Mouse (Mus musculus) spleen, adult 2 months (tissue): ENCODE results near the gene Slc20a1. TPM values are rescaled to one million over a fixed set of nuclear protein-coding genes. Genes with fewer than 3 reads are reported as not detected.

ENCODE experiments used
- DNase-seq, 2 experiments: peaks; one replicate each; pipeline versions ENCODE4 v3.0.0 to v3.0.0-alpha.2; 2012 to 2021; ENCODE audit warnings: low spot score in 2 of 2, low read depth in 1 of 2
- H3K27ac ChIP-seq: fragments of 200-500 bp; 2 replicates; pipeline ENCODE4 v1.5.1; 2012; ENCODE audit warnings: low read length, inconsistent platforms; ENCODE audit not compliant: insufficient read depth
- H3K27me3 ChIP-seq: fragments of 200-500 bp; 2 replicates; pipeline ENCODE4 v1.6.1; 2012; ENCODE audit warnings: mild to moderate bottlenecking, moderate library complexity, low read length, inconsistent platforms; ENCODE audit not compliant: control insufficient read depth, insufficient read depth
- H3K36me3 ChIP-seq: fragments of 200-500 bp; 2 replicates; pipeline ENCODE4 v1.6.1; 2012; ENCODE audit warnings: mild to moderate bottlenecking, low read length, inconsistent platforms; ENCODE audit not compliant: control insufficient read depth, insufficient read depth
- H3K4me1 ChIP-seq: fragments of 200-500 bp; 2 replicates; pipeline ENCODE4 v1.6.1; 2011; ENCODE audit warnings: inconsistent platforms; ENCODE audit not compliant: control insufficient read depth, insufficient read depth, insufficient read length
- H3K4me3 ChIP-seq: fragments of 200-500 bp; 2 replicates; pipeline ENCODE4 v1.5.1; 2011; ENCODE audit warnings: mild to moderate bottlenecking, inconsistent platforms; ENCODE audit not compliant: insufficient read depth, insufficient read length; ENCODE audit errors: extremely low read depth
- CTCF ChIP-seq: fragments of 200-500 bp; IDR thresholded peaks from 2 replicates; pipeline ENCODE4 v1.5.1; 2011; ENCODE audit warnings: mild to moderate bottlenecking, inconsistent platforms; ENCODE audit not compliant: insufficient read depth, insufficient read length, insufficient replicate concordance; ENCODE audit errors: extremely low read depth
- POLR2A ChIP-seq: fragments of 200-500 bp; IDR thresholded peaks from 2 replicates; pipeline ENCODE4 v1.6.1; 2011; ENCODE audit warnings: low read depth, low read length, inconsistent platforms
- WGBS: fragments of 180-500 bp; shearing (Covaris S2); methylation state at CpG from one replicate; pipeline ENCODE4 v1.1.7; 2018; 5-methylcytosine and 5-hydroxymethylcytosine counted together
- polyA plus RNA-seq: library from polyadenylated mRNA; depleted of rRNA; stranded (reverse); fragments of >200 nt; gene quantifications from 2 replicates; pipeline ENCODE4 v1.2.3, GENCODE M21; 2012

Gene Slc20a1
- polyA plus RNA-seq, 1 experiment = 29.9 TPM

DNA sequence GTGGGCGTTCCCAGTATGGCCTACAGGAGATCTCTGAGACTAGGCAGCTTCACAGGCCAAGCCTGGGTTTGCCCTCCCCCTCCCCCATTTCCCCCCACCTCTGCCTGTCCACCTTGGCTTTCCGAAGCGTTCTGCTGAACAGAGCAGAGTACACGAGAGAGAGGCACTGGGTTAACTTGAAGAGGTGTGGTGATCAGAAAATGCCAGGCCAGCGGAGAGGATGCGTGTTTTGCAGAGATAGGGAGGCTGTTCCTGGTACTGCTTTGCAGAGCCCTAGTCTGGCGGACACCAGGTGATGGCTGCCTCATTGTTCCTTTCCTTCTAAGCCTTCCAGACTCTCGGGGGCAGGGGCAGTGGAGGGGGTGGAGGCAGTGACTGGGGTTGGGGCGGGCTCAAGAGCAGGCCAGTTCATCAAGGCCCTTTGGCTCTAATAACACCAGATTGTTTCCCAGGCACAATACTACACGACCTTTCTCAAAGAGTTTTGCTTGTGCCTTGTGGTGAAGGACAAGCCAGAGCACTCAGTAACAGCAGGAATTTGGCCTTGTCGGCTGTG lies 27.8 kb downstream of the Slc20a1 start:
- 76% methylated on average over 11 of the region's 11 CpGs for WGBS
- TF ChIP-seq POLR2A (no peak), CTCF (no peak)
- Histone ChIP-seq H3K4me1 (no peaks in the 10 kb centered on the region), H3K36me3 (no peaks in the 10 kb centered on the region), H3K27ac (peak overlapping the region; percentile 49), H3K4me3 (no peak overlapping the region), H3K27me3 (no peaks in the 10 kb centered on the region)
- DNase-seq = no peak

DNA sequence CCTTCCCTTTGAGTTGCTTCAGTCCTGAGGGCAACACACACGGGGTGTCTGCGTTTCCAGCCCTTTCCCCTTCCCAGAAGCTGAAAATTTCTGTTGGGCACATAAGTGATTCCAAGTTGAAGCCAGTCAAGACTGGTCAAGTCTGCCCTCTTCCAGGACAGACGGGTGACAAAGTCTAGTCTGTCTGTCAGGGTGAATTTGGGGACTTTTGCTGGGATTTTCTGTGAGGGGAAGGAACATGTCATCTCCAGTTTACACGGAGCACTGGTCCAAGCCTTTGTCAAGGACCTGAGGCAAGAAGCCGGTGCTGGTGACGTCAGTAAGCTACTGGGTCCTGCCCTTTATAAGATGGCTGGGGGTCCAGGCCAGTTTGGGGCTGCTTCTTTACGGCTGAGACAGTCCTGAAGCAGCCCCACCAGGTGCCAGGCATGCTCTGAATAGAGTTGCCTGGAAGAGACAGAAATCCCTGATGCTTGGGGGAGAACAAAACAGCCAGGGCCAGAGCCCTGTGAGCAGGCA lies 28.5 kb downstream of the Slc20a1 start:
- Histone ChIP-seq H3K4me3 (no peak overlapping the region), H3K36me3 (no peaks in the 10 kb centered on the region), H3K27ac (peak overlapping the region; percentile 49), H3K4me1 (no peaks in the 10 kb centered on the region), H3K27me3 (no peaks in the 10 kb centered on the region)
- 84% methylated on average over 7 of the region's 7 CpGs for WGBS
- TF ChIP-seq CTCF (no peak), POLR2A (no peak)
- no peak for DNase-seq

DNA sequence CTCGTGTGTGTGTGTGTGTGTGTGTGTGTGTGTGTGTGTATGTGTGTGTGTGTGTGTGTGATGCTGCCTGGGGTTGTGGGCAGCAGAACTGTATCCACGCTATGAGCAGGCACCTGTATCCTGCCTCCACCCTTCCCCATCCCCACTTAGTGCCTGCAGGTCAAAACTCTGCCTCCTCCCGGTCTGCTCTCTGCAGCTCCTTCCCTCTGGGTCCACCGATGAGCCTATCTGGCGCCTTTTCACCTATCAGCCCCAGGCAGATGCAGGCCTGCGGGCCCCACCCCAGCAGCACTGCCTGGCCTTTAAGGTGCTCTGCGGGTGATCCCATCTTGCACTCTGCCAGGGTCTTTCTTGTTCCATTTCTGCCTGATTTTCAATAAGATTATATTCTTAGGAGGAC lies 29.1 kb downstream of the Slc20a1 start:
- Histone ChIP-seq H3K4me1 (no peaks in the 10 kb centered on the region), H3K4me3 (no peak overlapping the region), H3K27me3 (no peaks in the 10 kb centered on the region), H3K36me3 (no peaks in the 10 kb centered on the region), H3K27ac (no peak overlapping the region)
- 70% methylated on average over 6 of the region's 7 CpGs for WGBS
- TF ChIP-seq CTCF (no peak), POLR2A (no peak)
- DNase-seq = no peak

DNA sequence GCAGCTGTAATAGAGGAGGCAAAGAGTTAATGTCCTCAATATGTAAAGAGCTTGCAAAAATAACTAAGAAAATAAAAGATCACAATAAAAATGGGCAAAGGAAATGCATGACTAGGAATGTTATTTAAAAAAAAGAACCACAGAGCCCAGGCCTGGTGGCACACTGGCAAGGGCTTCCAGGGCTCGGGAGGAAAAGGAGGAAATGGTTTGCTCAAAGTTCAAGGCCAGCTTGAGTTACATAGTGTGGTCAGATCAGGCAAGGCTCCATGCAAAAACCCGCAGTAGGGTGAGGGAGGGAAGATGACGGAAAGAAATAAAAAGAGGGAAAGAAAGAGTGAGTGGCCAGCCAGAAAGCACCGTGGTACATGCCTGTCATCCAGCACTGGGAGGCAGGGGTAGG lies 30.0 kb downstream of the Slc20a1 start:
- no peaks in the 10 kb centered on the region for H3K27me3 ChIP-seq
- TF ChIP-seq CTCF = no peak
- TF ChIP-seq POLR2A = no peak
- no peak overlapping the region for H3K4me3 ChIP-seq
- no peak overlapping the region for H3K27ac ChIP-seq
- H3K4me1 ChIP-seq = no peaks in the 10 kb centered on the region
- WGBS = 72% methylated on average over 4 of the region's 4 CpGs
- no peak for DNase-seq
- no peaks in the 10 kb centered on the region for H3K36me3 ChIP-seq

DNA sequence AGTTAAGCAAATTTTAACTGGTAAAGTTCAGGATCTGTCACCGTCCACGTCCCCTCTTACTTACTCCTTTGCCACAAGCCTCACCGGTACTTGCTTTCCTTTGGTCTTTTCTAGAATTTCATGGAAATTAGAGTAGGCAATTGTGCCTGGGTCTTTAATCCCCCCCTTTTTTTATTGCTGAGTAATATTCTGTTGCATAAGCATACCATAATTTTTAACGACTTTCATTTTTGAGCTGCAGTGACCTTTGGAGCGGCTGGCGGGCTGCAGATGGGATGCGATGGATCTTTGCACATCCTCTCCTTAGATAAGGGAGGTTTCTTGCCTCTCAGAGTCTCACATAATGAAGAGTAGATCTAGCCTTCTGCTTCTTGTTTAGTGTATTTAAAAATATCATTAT lies 30.8 kb downstream of the Slc20a1 start:
- no peak overlapping the region for H3K27ac ChIP-seq
- H3K36me3 ChIP-seq = no peaks in the 10 kb centered on the region

DNA sequence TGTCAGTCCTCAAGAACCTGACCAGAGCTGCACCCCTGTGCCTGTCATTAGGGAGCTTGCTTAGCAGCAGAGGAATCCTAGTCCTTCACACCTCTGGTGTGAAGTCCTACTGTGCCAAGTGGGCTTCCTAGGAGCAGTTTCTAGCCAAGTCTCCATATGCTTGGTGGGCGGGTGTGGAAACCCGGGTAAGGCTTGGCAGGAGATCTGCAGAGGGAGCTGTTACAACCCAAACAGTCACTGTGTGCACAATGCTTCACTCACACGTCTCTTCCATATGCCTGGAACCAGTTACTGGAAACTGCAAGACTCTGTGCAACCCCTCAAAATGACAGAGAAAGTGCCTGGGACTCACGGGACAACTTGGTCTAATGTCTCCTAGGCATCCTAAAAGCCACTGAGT lies 33.5 kb downstream of the Slc20a1 start:
- H3K36me3 ChIP-seq = no peaks in the 10 kb centered on the region
- no peak overlapping the region for H3K4me3 ChIP-seq
- DNase-seq = no peak
- TF ChIP-seq POLR2A (no peak), CTCF (no peak)
- no peaks in the 10 kb centered on the region for H3K27me3 ChIP-seq
- no peak overlapping the region for H3K27ac ChIP-seq
- 76% methylated on average over 4 of the region's 4 CpGs for WGBS
- H3K4me1 ChIP-seq = no peaks in the 10 kb centered on the region

More for the DNA sequence above, 30.8 kb downstream of the Slc20a1 start:
- Histone ChIP-seq H3K4me1 (no peaks in the 10 kb centered on the region), H3K27me3 (no peaks in the 10 kb centered on the region), H3K4me3 (no peak overlapping the region)
- TF ChIP-seq CTCF = no peak
- TF ChIP-seq POLR2A = no peak
- DNase-seq = no peak
- WGBS = 96% methylated on average over 7 of the region's 7 CpGs

DNA sequence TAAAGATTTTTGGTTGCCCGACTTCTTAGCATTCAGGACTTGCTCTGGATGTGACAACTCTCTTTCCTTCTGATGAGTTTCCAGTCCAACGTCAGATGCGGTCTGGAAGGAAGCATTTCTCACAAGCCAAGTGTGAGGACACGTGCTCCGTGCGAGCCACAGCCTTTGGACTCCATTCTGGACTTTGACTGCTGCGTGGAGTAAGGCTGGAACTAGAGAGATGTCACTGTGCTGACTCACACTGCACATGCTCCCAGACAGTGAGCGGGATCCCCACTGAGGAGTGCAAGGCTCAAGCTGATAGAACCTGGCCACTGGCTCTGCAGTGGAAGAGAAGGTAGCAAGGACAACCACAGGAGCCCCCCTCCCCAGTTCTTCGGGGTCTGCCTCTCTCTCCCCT lies 33.9 kb downstream of the Slc20a1 start:
- Histone ChIP-seq H3K4me3 (no peak overlapping the region), H3K27ac (no peak overlapping the region), H3K4me1 (no peaks in the 10 kb centered on the region), H3K27me3 (no peaks in the 10 kb centered on the region), H3K36me3 (no peaks in the 10 kb centered on the region)
- no peak for TF ChIP-seq CTCF
- TF ChIP-seq POLR2A = no peak
- WGBS = 92% methylated on average over 9 of the region's 9 CpGs
- no peak for DNase-seq
